Mouse (Mus musculus) adrenal gland, adult 8-10 months (tissue): ENCODE measurements around the gene Ube2v1. TPM values are rescaled to one million over a fixed set of nuclear protein-coding genes. Genes with fewer than 3 reads are reported as not detected.

ENCODE experiments used
- microRNA-seq, 2 experiments: library from miRNA; unstranded; fragments of <30 nt; microRNA quantifications; one replicate each; pipeline ENCODE4 v1.2.0; 2022
- total RNA-seq, 4 experiments: library from RNA; stranded (reverse); gene quantifications; 2 replicates each; pipeline ENCODE4 v1.2.4; 2022

The Ube2v1 gene
- total RNA-seq, 4 experiments from 2014 or later = 175 to 197 (median 191) TPM

Small RNA genes within 50 kb of the gene (microRNA-seq; reads per million reads assigned to microRNA genes)
- gene Gm22355 = 0 reads per million in 2 experiments

Other genes starting within 250 kb of the Ube2v1 start
- gene Slc9a8, start 210.4 kb downstream of the Ube2v1 start, total RNA-seq = 10 to 100 TPM; 39.8 to 87.3 (median 53.6) TPM
- gene Rnf114, start 139.4 kb downstream of the Ube2v1 start, total RNA-seq = 100 to 1,000 TPM in 2 of 4 experiments, 10 to 100 TPM in 2; 74.5 to 110 (median 100) TPM
- gene Spata2, start 139.2 kb downstream of the Ube2v1 start, total RNA-seq = 10 to 100 TPM; 34.8 to 49.8 (median 38.9) TPM
- 1 to 10 TPM; 6.5 to 9.1 (median 7.6) TPM for gene Snai1, start 93.9 kb downstream of the Ube2v1 start, total RNA-seq
- gene Gm20431, start 29.4 kb upstream of the Ube2v1 start, total RNA-seq = 10 to 100 TPM; 19.9 to 23.9 (median 22.1) TPM
- gene Cebpb, start 56.8 kb upstream of the Ube2v1 start, total RNA-seq = 100 to 1,000 TPM in 3 of 4 experiments, 10 to 100 TPM in 1; 91.8 to 623 (median 239) TPM
- gene Tmem189, start 57.7 kb upstream of the Ube2v1 start, total RNA-seq = 10 to 100 TPM; 25.5 to 32.1 (median 28.5) TPM